Mouse (Mus musculus): Measurements from ENCODE around the gene Hoxd11. TPM values are rescaled to one million over a fixed set of nuclear protein-coding genes. Genes with fewer than 3 reads are reported as not detected.

Hoxd11 gene
- polyA plus RNA-seq, 1 experiment from 2014 or later = 0.44 TPM

DNA sequence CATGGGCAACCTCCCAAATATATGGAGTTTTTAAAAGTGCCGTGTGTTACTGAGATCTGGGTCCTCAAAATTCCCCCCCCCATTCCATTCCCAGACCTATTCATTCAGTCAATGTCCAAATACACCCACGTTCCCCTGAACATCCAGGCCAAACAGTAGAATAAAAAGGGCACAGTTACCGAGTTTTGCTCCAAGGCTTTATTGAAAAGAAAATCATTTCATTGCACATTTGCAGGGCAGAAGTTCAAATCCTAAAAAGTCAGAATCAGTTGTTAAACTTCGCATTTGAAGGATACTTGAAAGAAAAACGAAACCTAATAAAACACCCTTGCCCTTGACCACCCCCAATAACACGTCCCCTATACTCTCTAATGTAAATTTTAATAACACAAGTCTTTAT, 23.5 kb downstream of the Hoxd11 start:
- H3K4me2 ChIP-seq = no peak overlapping the region
- H3K4me1 ChIP-seq (replicated peaks; ENCODE audit: control insufficient read depth, insufficient read depth, low read length) = peaks cover 10% of the 10 kb centered on the region; the same call in 1 of the 2 replicates
- H3K36me3 ChIP-seq (ENCODE audit: control insufficient read depth, insufficient read depth, low read length) = no peaks in the 10 kb centered on the region
- 31% methylated on average over 6 of the region's 6 CpGs for WGBS
- no peak overlapping the region for H3K4me3 ChIP-seq (ENCODE audit: low read depth, low read length)
- peaks cover 98% of the 10 kb centered on the region for H3K27me3 ChIP-seq (replicated peaks; ENCODE audit: control insufficient read depth, insufficient read depth, low read length)
- ATAC-seq (replicated peaks; ENCODE audit: low FRiP score) = no peak
- peak; percentile 31 for DNase-seq (ENCODE audit: low spot score)
- H3K9ac ChIP-seq (ENCODE audit: low read depth, low read length) = no peak overlapping the region
- H3K27ac ChIP-seq (ENCODE audit: low read depth, low read length) = no peak overlapping the region
- H3K9me3 ChIP-seq (ENCODE audit: control insufficient read depth, low read length) = no peaks in the 10 kb centered on the region

DNA sequence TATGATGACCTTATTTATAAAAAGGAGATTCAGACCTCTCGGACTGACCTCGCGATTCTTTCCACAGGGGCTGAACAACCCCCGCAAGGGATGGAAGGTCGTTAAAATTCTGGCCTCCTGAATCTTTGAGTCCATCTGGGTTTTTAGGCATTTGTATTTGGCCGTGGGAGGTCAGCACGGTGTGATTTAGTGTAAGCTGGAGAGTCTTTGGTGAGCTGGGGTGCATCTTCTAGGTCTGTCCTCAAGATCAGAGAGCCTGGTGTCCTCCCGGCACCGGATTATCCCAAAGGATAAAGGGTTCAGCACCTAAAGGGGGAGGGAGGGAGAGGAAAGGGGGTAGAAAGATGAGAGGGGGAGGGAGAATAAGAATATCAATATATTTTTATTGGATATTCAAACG, 24.0 kb downstream of the Hoxd11 start:
- H3K36me3 ChIP-seq (ENCODE audit: control insufficient read depth, insufficient read depth, low read length) = no peaks in the 10 kb centered on the region
- no peak overlapping the region for H3K4me2 ChIP-seq
- no peaks in the 10 kb centered on the region for H3K9me3 ChIP-seq (ENCODE audit: control insufficient read depth, low read length)
- no peak overlapping the region for H3K4me3 ChIP-seq (ENCODE audit: low read depth, low read length)
- ATAC-seq (replicated peaks; ENCODE audit: low FRiP score) (no peak), DNase-seq (ENCODE audit: low spot score) (no peak)
- no peak overlapping the region for H3K27ac ChIP-seq (ENCODE audit: low read depth, low read length)
- 13% methylated on average over 10 of the region's 10 CpGs for WGBS
- peaks cover 10% of the 10 kb centered on the region; the same call in 1 of the 2 replicates for H3K4me1 ChIP-seq (replicated peaks; ENCODE audit: control insufficient read depth, insufficient read depth, low read length)
- H3K9ac ChIP-seq (ENCODE audit: low read depth, low read length) = no peak overlapping the region
- H3K27me3 ChIP-seq (replicated peaks; ENCODE audit: control insufficient read depth, insufficient read depth, low read length) = peaks cover 98% of the 10 kb centered on the region

DNA sequence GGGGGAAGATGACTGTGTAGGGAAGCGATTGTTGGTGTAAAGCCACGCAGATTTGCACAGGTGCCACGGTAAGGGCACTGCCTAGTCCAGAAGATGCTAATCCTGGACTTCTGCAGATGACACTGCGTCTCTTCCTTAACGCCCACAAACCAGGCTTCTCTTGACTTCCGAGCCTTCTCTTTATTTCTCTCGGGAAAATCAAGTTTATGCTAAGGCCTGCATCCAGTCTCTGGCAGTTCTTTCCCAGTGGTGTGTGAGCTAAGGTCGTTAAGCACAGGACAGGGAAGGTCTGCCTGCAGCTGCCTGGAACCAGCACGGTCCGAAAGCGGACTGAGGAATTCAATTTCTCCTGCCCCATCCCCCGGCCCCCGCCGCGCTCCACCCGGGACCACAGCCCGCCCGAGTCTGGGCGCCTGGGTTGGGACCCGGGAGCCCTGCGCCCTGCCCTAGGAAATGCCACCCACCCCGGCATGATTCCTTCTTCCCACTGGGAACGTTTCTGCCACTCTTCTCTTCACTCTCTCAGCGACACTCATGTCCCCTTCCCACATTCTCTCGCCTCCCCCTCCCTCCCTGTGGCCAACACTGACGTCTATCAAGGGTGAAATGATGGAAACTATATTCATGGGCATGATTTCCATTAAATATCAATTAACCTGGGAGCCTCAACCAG, 24.5 kb downstream of the Hoxd11 start:
- Histone ChIP-seq H3K9ac (ENCODE audit: low read depth, low read length) (no peak overlapping the region), H3K27ac (ENCODE audit: low read depth, low read length) (no peak overlapping the region), H3K4me3 (ENCODE audit: low read depth, low read length) (no peak overlapping the region), H3K27me3 (replicated peaks; ENCODE audit: control insufficient read depth, insufficient read depth, low read length) (peaks cover 98% of the 10 kb centered on the region), H3K36me3 (ENCODE audit: control insufficient read depth, insufficient read depth, low read length) (no peaks in the 10 kb centered on the region), H3K4me1 (replicated peaks; ENCODE audit: control insufficient read depth, insufficient read depth, low read length) (peaks cover 10% of the 10 kb centered on the region; the same call in 1 of the 2 replicates), H3K4me2 (no peak overlapping the region), H3K9me3 (ENCODE audit: control insufficient read depth, low read length) (no peaks in the 10 kb centered on the region)
- DNase-seq (ENCODE audit: low spot score) (peak; percentile 37), ATAC-seq (replicated peaks; ENCODE audit: low FRiP score) (no peak)
- WGBS = 5% methylated on average over 26 of the region's 26 CpGs

DNA sequence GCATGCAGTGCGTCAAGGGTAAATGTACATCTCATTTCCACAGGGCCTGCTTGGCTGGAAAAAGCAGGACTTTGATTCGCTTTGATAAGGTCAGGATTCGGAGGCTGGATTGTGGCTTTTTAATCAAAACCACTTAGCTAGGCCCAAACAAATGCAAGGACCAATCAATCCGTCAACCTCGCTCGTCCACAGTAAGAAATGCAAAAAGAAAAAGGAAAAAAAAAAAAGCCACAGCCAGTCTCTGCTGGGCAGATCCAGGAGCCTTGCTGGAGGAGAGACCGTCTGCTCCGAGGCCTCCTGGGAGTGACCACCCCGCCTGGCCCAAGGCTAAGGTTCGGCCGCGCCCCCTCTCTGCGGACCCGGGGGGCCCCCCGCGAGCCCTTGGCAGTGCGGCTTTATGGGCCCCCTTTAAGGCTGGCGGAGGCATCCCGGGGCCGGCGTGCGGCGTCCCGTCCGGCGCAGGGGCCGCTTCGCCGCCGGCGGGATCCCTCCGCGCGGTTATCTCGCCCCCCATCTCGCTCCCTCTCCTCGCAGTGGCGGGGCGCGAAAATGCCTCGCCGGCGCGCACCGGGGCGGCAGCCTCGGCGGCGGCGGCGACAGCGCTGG, 25.1 kb downstream of the Hoxd11 start, which contains the start of gene Hoxd8:
TSS of gene Hoxd8 (plus strand) at position 223 of the 606 bp plus-strand sequence.
- Histone ChIP-seq H3K27me3 (replicated peaks; ENCODE audit: control insufficient read depth, insufficient read depth, low read length) (peaks cover 98% of the 10 kb centered on the region), H3K9ac (ENCODE audit: low read depth, low read length) (peak within 1 kb of the TSS; percentile 34; the same call in 1 of the 2 replicates), H3K4me3 (ENCODE audit: low read depth, low read length) (peak within 1 kb of the TSS; percentile 51), H3K36me3 (ENCODE audit: control insufficient read depth, insufficient read depth, low read length) (no peaks in the 10 kb centered on the region), H3K27ac (ENCODE audit: low read depth, low read length) (no peak within 1 kb of the TSS), H3K4me1 (replicated peaks; ENCODE audit: control insufficient read depth, insufficient read depth, low read length) (peaks cover 10% of the 10 kb centered on the region; the same call in 1 of the 2 replicates), H3K4me2 (peak within 1 kb of the TSS; percentile 71), H3K9me3 (ENCODE audit: control insufficient read depth, low read length) (no peaks in the 10 kb centered on the region)
- WGBS = 3% methylated on average over 31 of the region's 52 CpGs
- ATAC-seq (replicated peaks; ENCODE audit: low FRiP score) (no peak), DNase-seq (ENCODE audit: low spot score) (peak; percentile 48)

DNA sequence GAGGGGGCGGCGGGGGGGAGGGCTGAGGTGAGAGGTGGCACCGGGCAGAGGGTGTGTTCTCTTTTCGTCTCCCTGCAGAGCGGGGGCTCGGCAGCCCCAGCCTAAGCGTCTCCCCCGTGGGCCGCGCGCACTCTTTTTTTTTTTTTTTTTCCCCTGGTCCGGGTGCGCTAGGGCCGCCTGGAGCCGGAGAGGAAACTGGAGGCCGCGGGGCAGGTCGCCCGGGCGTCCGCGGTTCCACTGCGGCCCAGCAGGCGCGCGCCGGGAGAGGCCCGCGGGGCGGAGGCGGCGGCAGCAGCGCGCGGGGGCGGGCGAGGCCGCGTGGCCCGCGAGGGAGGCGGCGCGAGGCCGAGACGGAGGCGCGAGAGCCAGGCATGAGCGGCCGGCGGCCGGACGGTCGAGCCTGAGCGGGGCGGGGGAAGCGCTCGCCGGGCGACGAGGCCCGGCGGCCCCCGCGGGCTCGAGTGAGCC, 25.7 kb downstream of the Hoxd11 start:
- no peaks in the 10 kb centered on the region for H3K36me3 ChIP-seq (ENCODE audit: control insufficient read depth, insufficient read depth, low read length)
- peak overlapping the region; percentile 71 for H3K4me2 ChIP-seq
- peaks cover 10% of the 10 kb centered on the region; the same call in 1 of the 2 replicates for H3K4me1 ChIP-seq (replicated peaks; ENCODE audit: control insufficient read depth, insufficient read depth, low read length)
- H3K4me3 ChIP-seq (ENCODE audit: low read depth, low read length) = peak overlapping the region; percentile 51
- peak overlapping the region; percentile 34; the same call in 1 of the 2 replicates for H3K9ac ChIP-seq (ENCODE audit: low read depth, low read length)
- H3K27me3 ChIP-seq (replicated peaks; ENCODE audit: control insufficient read depth, insufficient read depth, low read length) = peaks cover 98% of the 10 kb centered on the region
- DNase-seq (ENCODE audit: low spot score) = peak; percentile 56
- ATAC-seq (replicated peaks; ENCODE audit: low FRiP score) = 0 out of 2 replicates have a peak, but pooled peaks have one; percentile 34
- WGBS = 1% methylated on average over 38 of the region's 66 CpGs
- no peak overlapping the region for H3K27ac ChIP-seq (ENCODE audit: low read depth, low read length)
- no peaks in the 10 kb centered on the region for H3K9me3 ChIP-seq (ENCODE audit: control insufficient read depth, low read length)

DNA sequence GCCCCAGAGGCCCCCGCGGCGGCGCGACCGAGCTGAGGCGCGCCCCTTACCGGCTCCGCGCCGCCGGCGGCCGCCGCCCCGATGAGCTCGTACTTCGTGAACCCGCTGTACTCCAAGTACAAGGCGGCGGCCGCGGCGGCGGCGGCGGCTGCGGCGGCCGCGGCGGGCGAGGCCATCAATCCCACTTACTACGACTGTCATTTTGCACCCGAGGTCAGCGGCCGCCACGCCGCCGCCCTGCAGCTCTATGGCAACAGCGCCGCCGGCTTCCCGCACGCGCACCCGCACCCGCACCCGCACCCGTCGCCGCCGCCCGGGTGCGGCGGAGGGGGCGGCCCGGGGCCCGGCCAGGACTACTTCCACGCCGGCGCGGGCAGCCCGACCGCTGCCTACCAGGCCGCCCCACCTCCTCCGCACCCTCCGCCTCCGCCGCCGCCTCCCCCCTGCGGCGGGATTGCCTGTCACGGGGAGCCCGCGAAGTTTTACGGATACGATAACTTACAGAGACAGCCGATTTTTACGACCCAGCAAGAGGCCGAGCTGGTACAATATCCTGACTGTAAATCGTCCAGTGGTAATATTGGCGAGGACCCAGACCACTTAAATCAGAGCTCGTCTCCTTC, 26.2 kb downstream of the Hoxd11 start:
- H3K36me3 ChIP-seq (ENCODE audit: control insufficient read depth, insufficient read depth, low read length) = no peaks in the 10 kb centered on the region
- WGBS = under 1% methylated on average over 77 of the region's 85 CpGs
- H3K4me2 ChIP-seq = peak overlapping the region; percentile 71
- H3K4me3 ChIP-seq (ENCODE audit: low read depth, low read length) = peak overlapping the region; percentile 51
- DNase-seq (ENCODE audit: low spot score) (peak; percentile 59), ATAC-seq (replicated peaks; ENCODE audit: low FRiP score) (no peak)
- no peaks in the 10 kb centered on the region for H3K9me3 ChIP-seq (ENCODE audit: control insufficient read depth, low read length)
- H3K4me1 ChIP-seq (replicated peaks; ENCODE audit: control insufficient read depth, insufficient read depth, low read length) = peaks cover 10% of the 10 kb centered on the region; the same call in 1 of the 2 replicates
- peaks cover 98% of the 10 kb centered on the region for H3K27me3 ChIP-seq (replicated peaks; ENCODE audit: control insufficient read depth, insufficient read depth, low read length)
- peak overlapping the region; percentile 34; the same call in 1 of the 2 replicates for H3K9ac ChIP-seq (ENCODE audit: low read depth, low read length)
- no peak overlapping the region for H3K27ac ChIP-seq (ENCODE audit: low read depth, low read length)

DNA sequence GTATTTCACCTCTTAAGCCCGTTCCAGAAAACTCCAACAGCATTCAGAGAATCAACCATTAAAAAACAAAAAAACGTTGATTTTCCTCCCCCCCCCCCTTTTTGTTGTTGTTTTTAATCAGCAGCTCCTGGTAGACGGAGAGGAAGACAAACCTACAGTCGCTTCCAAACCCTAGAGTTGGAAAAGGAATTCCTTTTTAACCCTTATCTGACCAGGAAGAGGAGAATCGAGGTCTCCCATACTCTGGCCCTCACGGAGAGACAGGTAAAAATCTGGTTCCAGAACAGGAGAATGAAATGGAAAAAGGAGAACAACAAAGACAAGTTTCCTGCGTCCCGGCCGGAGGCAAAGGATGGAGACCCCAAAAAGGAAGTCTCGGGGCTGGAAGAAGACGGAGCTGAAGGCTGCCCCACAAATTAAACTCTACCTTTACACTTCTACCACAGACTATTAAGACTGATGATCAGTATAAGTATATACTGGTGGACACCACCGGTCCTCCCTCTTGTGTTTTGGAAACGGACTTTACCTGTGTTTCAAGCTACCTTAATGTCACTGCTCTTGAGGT, 27.1 kb downstream of the Hoxd11 start:
- WGBS = 4% methylated on average over 13 of the region's 13 CpGs
- peaks cover 98% of the 10 kb centered on the region for H3K27me3 ChIP-seq (replicated peaks; ENCODE audit: control insufficient read depth, insufficient read depth, low read length)
- DNase-seq (ENCODE audit: low spot score) = peak; percentile 30

DNA sequence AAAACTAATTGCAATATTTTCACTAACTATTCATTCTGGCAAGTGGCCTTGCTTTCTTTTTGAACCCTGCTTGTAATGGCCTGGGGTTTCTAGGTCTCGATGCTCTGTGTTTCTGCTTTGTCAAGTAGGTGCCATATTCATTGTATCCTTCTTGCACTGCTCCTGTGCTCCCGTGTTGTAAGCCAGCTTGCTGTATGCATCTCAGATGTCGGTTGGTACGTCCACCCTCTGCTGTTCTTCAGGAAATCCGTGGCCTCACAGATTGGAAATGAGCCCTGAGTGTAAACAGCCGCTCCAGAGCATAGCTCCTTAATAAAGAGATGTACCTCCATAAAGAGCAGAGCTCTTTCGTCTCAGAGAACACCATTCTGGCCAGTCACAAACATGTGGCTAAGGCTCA, 28.2 kb downstream of the Hoxd11 start:
- Histone ChIP-seq H3K4me3 (ENCODE audit: low read depth, low read length) (no peak overlapping the region), H3K36me3 (ENCODE audit: control insufficient read depth, insufficient read depth, low read length) (no peaks in the 10 kb centered on the region), H3K9ac (ENCODE audit: low read depth, low read length) (no peak overlapping the region), H3K27me3 (replicated peaks; ENCODE audit: control insufficient read depth, insufficient read depth, low read length) (peaks cover 99% of the 10 kb centered on the region), H3K27ac (ENCODE audit: low read depth, low read length) (no peak overlapping the region), H3K4me1 (replicated peaks; ENCODE audit: control insufficient read depth, insufficient read depth, low read length) (peaks cover 10% of the 10 kb centered on the region; the same call in 1 of the 2 replicates), H3K4me2 (no peak overlapping the region), H3K9me3 (ENCODE audit: control insufficient read depth, low read length) (no peaks in the 10 kb centered on the region)
- DNase-seq (ENCODE audit: low spot score) (no peak), ATAC-seq (replicated peaks; ENCODE audit: low FRiP score) (no peak)
- 24% methylated on average over 7 of the region's 7 CpGs for whole genome bisulfite sequencing

More for the DNA sequence above, 27.1 kb downstream of the Hoxd11 start:
- no peak overlapping the region for H3K4me2 ChIP-seq
- H3K4me3 ChIP-seq (ENCODE audit: low read depth, low read length) = no peak overlapping the region
- H3K9ac ChIP-seq (ENCODE audit: low read depth, low read length) = no peak overlapping the region
- H3K9me3 ChIP-seq (ENCODE audit: control insufficient read depth, low read length) = no peaks in the 10 kb centered on the region
- H3K27ac ChIP-seq (ENCODE audit: low read depth, low read length) = no peak overlapping the region
- peaks cover 10% of the 10 kb centered on the region; the same call in 1 of the 2 replicates for H3K4me1 ChIP-seq (replicated peaks; ENCODE audit: control insufficient read depth, insufficient read depth, low read length)
- no peaks in the 10 kb centered on the region for H3K36me3 ChIP-seq (ENCODE audit: control insufficient read depth, insufficient read depth, low read length)
- ATAC-seq (replicated peaks; ENCODE audit: low FRiP score) = no peak
